Mouse (Mus musculus): Measurements from ENCODE around the gene Ino80b.

Ino80b gene

GRCm38 (mm10) chr6:83145209-83145608 is 20.0 kb upstream of the Ino80b start:
- in situ Hi-C loops (cut with MboI; ENCODE audit: low pct_unique_long_range_greater_than_20kb in 1 of 2, low sequenced_read_pairs in 2 of 2, unreplicated experiment in 1 of 2) = no loop called here

- in situ Hi-C loops (cut with MboI; ENCODE audit: low pct_unique_long_range_greater_than_20kb in 1 of 2, low sequenced_read_pairs in 2 of 2, unreplicated experiment in 1 of 2) = no loop called here
Measured at GRCm38 (mm10) chr6:83142886-83143285, 17.7 kb upstream of the Ino80b start.

GRCm38 (mm10) chr6:83142211-83142731 is 17.0 kb upstream of the Ino80b start:
- in situ Hi-C loops (cut with MboI; ENCODE audit: low pct_unique_long_range_greater_than_20kb in 1 of 2, low sequenced_read_pairs in 2 of 2, unreplicated experiment in 1 of 2) = no loop called here

- in situ Hi-C loops (cut with MboI; ENCODE audit: low pct_unique_long_range_greater_than_20kb in 1 of 2, low sequenced_read_pairs in 2 of 2, unreplicated experiment in 1 of 2) = no loop called here
Measured at GRCm38 (mm10) chr6:83141636-83142035, 16.4 kb upstream of the Ino80b start.

DNA sequence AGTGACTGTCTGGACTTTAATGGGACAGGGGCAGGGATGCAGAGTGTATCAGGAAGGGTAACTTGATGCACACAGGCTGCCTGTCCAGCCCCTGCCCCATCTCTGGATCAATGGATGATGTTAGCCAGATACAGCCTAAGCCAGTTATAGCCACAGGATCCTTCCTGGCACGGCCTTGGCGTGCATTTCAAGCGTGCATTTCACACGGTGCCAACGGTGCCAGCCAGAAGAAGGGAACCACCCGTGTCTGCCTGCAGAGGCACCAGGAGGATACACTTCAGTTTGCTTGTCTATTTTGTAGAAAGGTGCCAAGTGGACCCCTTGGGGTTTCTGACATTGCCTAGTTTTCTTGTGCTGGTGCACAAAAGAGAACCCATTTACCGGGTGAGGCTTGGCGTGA is 14.8 kb upstream of the Ino80b start:
- in situ Hi-C loops (cut with MboI; ENCODE audit: low pct_unique_long_range_greater_than_20kb in 1 of 2, low sequenced_read_pairs in 2 of 2, unreplicated experiment in 1 of 2) = no loop called here

- in situ Hi-C loops (cut with MboI; ENCODE audit: low pct_unique_long_range_greater_than_20kb in 1 of 2, low sequenced_read_pairs in 2 of 2, unreplicated experiment in 1 of 2) = no loop called here
Measured at GRCm38 (mm10) chr6:83138056-83138455, 12.8 kb upstream of the Ino80b start.

- in situ Hi-C loops (cut with MboI; ENCODE audit: low pct_unique_long_range_greater_than_20kb in 1 of 2, low sequenced_read_pairs in 2 of 2, unreplicated experiment in 1 of 2) = no loop called here
Measured at GRCm38 (mm10) chr6:83137576-83137950, 12.3 kb upstream of the Ino80b start.

DNA sequence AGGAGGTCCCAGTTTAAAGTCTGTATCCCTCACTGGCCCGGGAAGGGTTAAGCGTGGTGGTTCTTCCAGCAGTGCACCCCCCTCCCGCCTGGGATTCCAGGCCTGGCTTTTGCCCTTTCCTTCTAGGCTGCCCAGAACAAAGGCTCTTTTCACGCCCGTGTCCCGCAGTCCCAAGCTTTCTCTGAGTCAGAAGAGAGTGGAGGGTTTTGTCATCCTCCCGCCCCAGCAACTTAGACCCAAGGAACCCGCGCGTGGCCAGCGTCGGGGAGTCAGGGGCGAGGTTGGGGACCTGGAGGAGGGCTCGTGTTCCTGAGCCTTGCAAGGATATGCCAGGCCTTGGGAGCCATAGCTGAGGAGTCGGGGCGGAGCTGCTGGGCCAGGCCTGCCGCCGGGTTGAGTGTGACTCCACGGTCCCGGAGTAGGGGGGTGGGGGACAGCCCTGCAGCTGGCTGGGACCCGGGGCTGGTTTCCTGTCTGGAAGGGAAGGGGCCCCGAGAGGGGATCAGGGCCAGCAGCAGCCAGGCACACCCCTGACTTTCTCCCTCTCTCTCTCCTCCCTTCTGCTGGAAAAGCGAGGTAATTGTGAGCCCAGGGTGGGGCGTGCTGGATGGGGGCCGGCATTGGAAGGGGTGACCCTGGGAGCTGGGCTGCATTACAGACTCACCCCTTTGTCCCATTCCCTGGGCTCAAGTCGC is 11.8 kb upstream of the Ino80b start:
- in situ Hi-C loops (cut with MboI; ENCODE audit: low pct_unique_long_range_greater_than_20kb in 1 of 2, low sequenced_read_pairs in 2 of 2, unreplicated experiment in 1 of 2) = no loop called here

DNA sequence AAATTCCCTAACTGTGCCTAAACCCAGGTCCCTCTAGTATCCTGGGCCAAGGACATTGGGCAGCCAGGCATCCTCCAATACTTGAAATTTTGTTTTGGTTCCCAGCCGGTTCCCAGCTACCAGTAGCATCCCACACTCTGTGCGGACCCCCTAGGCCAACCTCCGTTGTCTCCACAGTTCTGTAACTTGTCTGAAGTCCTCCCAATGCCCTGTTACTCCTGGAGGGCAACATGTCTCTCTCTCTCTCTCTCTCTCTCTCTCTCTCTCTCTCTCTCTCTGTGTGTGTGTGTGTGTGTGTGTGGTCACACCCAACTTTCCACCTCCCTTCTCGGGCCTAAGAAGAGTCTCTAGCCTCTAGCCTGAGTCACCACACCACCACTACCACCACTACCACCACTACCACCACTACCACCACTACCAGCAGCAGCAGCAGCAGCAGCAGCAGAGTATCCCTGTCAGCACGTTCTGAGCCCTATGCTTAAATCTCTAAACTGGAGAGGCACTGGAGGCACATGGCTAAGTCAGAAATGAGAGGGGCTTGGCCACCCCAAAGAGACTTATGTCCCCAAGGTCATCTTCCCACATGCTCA is 11.2 kb upstream of the Ino80b start:
- in situ Hi-C loops (cut with MboI; ENCODE audit: low pct_unique_long_range_greater_than_20kb in 1 of 2, low sequenced_read_pairs in 2 of 2, unreplicated experiment in 1 of 2) = no loop called here

GRCm38 (mm10) chr6:83135571-83136161 is 10.4 kb upstream of the Ino80b start:
- in situ Hi-C loops (cut with MboI; ENCODE audit: low pct_unique_long_range_greater_than_20kb in 1 of 2, low sequenced_read_pairs in 2 of 2, unreplicated experiment in 1 of 2) = no loop called here

DNA sequence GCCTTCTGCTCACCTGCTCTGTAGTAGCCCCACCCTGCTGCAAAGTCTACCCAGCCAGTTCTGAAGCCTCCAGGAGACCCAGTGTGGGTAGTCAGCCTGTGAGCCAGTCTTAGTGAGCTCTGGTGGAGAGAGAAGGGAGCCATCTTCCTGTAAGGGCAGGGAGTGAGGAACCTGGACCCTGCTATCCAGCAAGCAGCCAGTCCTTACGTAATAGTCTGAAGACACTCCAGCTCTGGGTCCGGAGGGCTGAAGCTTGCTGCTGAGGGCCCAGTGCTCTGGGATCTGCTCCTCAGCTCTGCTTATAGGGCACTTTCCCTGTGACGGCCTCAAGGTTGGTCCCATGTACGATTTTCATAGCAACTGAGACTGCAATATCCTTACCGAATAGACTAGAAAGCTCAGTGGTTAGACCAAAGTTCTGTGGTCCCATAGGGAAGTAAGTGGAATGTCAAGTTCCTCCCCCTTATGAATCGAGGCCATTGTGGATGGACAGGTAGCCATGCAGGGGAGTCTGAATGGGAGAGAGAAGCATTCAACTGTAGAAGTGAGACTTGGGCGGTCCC is 9.8 kb upstream of the Ino80b start, which contains the start of gene Rtkn:
Gene Rtkn, plus strand, starts transcription at position 513 of the 563 bp plus-strand sequence.
- in situ Hi-C loops (cut with MboI; ENCODE audit: low pct_unique_long_range_greater_than_20kb in 1 of 2, low sequenced_read_pairs in 2 of 2, unreplicated experiment in 1 of 2) = no loop called here

- in situ Hi-C loops (cut with MboI; ENCODE audit: low pct_unique_long_range_greater_than_20kb in 1 of 2, low sequenced_read_pairs in 2 of 2, unreplicated experiment in 1 of 2) = no loop called here
Measured at GRCm38 (mm10) chr6:83134226-83134625, 9.0 kb upstream of the Ino80b start.

DNA sequence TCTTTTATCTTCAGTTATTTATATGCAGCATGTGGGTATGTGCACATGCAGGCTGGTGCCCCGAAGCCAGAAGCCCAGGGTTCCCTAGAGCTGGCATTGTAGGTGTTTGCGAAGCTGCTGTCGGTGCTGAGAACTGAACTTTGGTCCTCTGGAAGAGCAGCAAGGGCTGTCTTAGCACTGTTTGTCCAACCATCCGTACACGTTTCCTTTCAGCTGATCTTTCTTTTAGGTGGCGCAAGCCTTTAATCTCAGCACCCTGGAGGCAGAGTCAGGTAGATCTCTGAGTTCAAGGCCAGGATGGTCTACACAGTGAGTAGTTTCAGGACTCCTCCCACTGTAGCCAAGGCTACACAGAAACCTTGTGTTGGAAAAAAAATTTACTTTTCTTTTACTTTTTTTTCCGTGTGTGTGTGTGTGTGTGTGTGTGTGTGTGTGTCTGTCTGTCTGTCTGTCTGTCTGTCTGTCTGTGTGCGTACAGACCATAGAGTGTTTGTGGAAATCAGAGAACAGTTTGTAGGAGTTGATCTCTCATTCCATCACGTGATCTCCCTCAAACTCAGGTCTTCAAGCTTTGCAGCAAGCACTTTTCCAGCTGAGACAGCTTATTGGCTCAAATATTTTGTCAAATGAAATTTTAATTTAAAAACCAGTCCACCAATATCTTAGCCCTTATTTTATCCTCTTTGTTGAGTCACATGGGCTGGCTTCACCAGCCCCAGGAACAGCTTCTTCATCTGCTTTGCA is 7.1 kb upstream of the Ino80b start:
- in situ Hi-C loops (cut with MboI; ENCODE audit: low pct_unique_long_range_greater_than_20kb in 1 of 2, low sequenced_read_pairs in 2 of 2, unreplicated experiment in 1 of 2) = no loop called here

GRCm38 (mm10) chr6:83131469-83132034 is 6.3 kb upstream of the Ino80b start:
- in situ Hi-C loops (cut with MboI; ENCODE audit: low pct_unique_long_range_greater_than_20kb in 1 of 2, low sequenced_read_pairs in 2 of 2, unreplicated experiment in 1 of 2) = no loop called here

DNA sequence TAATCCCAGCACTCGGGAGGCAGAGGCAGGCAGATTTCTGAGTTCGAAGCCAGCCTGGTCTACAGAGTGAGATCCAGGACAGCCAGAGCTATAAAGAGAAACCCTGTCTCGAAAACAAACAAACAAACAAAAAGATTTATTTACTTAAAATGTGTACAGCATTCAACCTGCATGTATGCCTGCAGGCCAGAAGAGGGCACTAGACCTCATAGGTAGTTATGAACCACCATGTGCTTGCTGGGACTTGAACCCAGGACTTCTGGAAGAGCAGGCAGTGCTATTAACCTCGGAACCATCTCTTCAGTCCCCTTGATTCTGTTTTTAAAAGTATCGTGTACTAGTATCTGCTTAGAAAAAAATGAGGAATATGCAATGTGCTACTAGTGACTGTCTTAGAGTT is 2.2 kb upstream of the Ino80b start:
- in situ Hi-C loops (cut with MboI; ENCODE audit: low pct_unique_long_range_greater_than_20kb in 1 of 2, low sequenced_read_pairs in 2 of 2, unreplicated experiment in 1 of 2) = no loop called here

DNA sequence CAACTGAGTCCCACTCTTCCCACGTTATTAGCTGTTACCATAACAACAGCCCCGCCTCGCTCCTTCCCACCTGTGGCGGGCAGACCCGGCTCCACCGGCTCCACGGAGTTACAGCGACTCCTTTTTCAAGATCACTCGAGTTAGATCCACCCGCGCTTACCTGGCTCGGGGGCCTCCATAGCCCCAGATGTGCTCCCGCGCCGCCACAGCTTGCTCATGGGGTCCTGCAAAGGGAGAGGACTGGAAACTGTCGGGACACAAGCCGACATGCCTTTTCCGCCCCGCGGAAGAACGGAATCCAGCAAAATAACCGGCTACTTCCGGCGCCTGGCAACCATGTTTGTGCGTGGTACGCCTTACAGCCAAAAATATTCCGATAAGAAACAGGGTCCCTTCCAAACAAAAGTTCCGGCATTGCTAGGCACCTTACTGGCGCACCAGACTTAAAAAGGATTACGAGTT is 349 bp downstream of the Ino80b start:
- in situ Hi-C loops (cut with MboI; ENCODE audit: low pct_unique_long_range_greater_than_20kb in 1 of 2, low sequenced_read_pairs in 2 of 2, unreplicated experiment in 1 of 2) = no loop called here

DNA sequence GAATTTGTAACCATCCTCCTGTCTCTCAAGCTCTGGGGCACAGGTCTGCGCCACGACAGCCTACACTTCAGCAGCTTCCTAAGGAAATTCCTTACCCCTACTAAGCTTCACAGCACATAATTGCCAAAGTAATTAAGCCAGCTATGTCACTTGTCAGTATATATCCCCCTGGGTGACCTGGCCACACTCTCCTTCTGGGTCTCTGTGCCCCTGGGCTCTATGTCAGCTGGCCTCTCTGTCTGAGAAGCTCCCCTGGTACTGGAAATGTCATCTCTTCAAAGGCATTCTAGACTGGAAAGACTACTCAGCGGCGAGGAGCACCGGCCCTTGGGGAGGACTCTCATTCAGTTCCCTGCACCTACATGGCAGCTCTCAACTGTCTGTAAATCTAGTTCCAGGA is 2.3 kb downstream of the Ino80b start:
- in situ Hi-C loops (cut with MboI; ENCODE audit: low pct_unique_long_range_greater_than_20kb in 1 of 2, low sequenced_read_pairs in 2 of 2, unreplicated experiment in 1 of 2) = no loop called here

GRCm38 (mm10) chr6:83121863-83122710 is 3.1 kb downstream of the Ino80b start:
- in situ Hi-C loops (cut with MboI; ENCODE audit: low pct_unique_long_range_greater_than_20kb in 1 of 2, low sequenced_read_pairs in 2 of 2, unreplicated experiment in 1 of 2) = no loop called here

Data from mouse embryonic stem cell (cell line).